Mouse (Mus musculus) embryonic facial prominence, embryonic 11.5 days (tissue): ENCODE data around the gene Cacna1d. TPM values are rescaled to one million over a fixed set of nuclear protein-coding genes. Genes with fewer than 3 reads are reported as not detected.

Experiments used
- ATAC-seq: fragments of 200-750 bp; cut with Nextera tagmentation; replicated peaks from 2 replicates; pipeline ENCODE4 v1.8.0; 2017; ENCODE audit warnings: low read depth; ENCODE audit not compliant: insufficient number of reproducible peaks, low FRiP score, low TSS enrichment
- DNase-seq: peaks from one replicate; pipeline ENCODE4 v3.0.0-alpha.2; 2015; ENCODE audit warnings: low spot score
- H3K27ac ChIP-seq: fragments of 300-500 bp; sonication (generic); replicated peaks from 2 replicates; pipeline ENCODE4 v1.5.1; 2014; ENCODE audit warnings: mild to moderate bottlenecking, low read depth, low read length, control low read depth
- H3K27me3 ChIP-seq: fragments of 300-500 bp; sonication (generic); 2 replicates; pipeline ENCODE4 v1.6.1; 2014; ENCODE audit warnings: mild to moderate bottlenecking, low read length, moderate library complexity, mixed read lengths; ENCODE audit not compliant: control insufficient read depth, insufficient read depth
- H3K36me3 ChIP-seq: fragments of 300-500 bp; sonication (generic); replicated peaks from 2 replicates; pipeline ENCODE4 v1.6.1; 2014; ENCODE audit warnings: low read depth, mild to moderate bottlenecking, low read length, moderate library complexity, mixed read lengths; ENCODE audit not compliant: control insufficient read depth, insufficient read depth
- H3K4me1 ChIP-seq: fragments of 300-500 bp; sonication (generic); 2 replicates; pipeline ENCODE4 v1.6.1; 2014; ENCODE audit warnings: low read length, mixed read lengths; ENCODE audit not compliant: control insufficient read depth, insufficient read depth
- H3K4me2 ChIP-seq: fragments of 300-500 bp; sonication (generic); 2 replicates; pipeline ENCODE4 v1.6.1; 2014; ENCODE audit warnings: low read depth, mild to moderate bottlenecking, control low read depth, low read length, moderate library complexity
- H3K4me3 ChIP-seq: fragments of 300-500 bp; sonication (generic); 2 replicates; pipeline ENCODE4 v1.5.1; 2014; ENCODE audit warnings: low read depth, low read length, control low read depth
- H3K9ac ChIP-seq: fragments of 300-500 bp; sonication (generic); replicated peaks from 2 replicates; pipeline ENCODE4 v1.6.1; 2014; ENCODE audit warnings: mild to moderate bottlenecking, control low read depth, low read length
- H3K9me3 ChIP-seq: fragments of 300-500 bp; sonication (generic); replicated peaks from 2 replicates; pipeline ENCODE4 v1.6.1; 2016; ENCODE audit warnings: mild to moderate bottlenecking, low read length, inconsistent platforms, mixed read lengths; ENCODE audit not compliant: control insufficient read depth
- WGBS: fragments of 180-500 bp; shearing (Covaris S2); extraction: QIAGEN DNeasy Blood & Tissue Kit; methylation state at CpG from one replicate; pipeline ENCODE4 v1.1.7; 2014; 5-methylcytosine and 5-hydroxymethylcytosine counted together
- polyA plus RNA-seq: library from polyadenylated mRNA; unstranded; fragments of >200 nt; fragmentation: Nextera tagmentation; extraction: Ambion mirVana; gene quantifications from 2 replicates; pipeline ENCODE4 v1.2.1, GENCODE M21; 2014

Gene Cacna1d
- polyA plus RNA-seq, 1 experiment from 2014 or later, result 0.88 TPM

GRCm38 (mm10) chr14:30249591-30249990 lies 241.7 kb downstream of the Cacna1d start:
- ATAC-seq, result no peak
- Histone ChIP-seq H3K9ac (no peak overlapping the region), H3K9me3 (no peaks in the 10 kb centered on the region), H3K4me3 (no peak overlapping the region), H3K27me3 (no peaks in the 10 kb centered on the region), H3K4me2 (no peak overlapping the region), H3K4me1 (no peaks in the 10 kb centered on the region), H3K27ac (no peak overlapping the region), H3K36me3 (no peaks in the 10 kb centered on the region)
- WGBS, result 80% methylated on average over 4 of the region's 4 CpGs
- DNase-seq, result no peak

GRCm38 (mm10) chr14:30248811-30249210 lies 242.4 kb downstream of the Cacna1d start:
- whole genome bisulfite sequencing, result 68% methylated on average over 4 of the region's 4 CpGs
- ATAC-seq (no peak), DNase-seq (no peak)
- no peaks in the 10 kb centered on the region for H3K9me3 ChIP-seq
- no peak overlapping the region for H3K4me3 ChIP-seq
- no peak overlapping the region for H3K4me2 ChIP-seq
- no peaks in the 10 kb centered on the region for H3K4me1 ChIP-seq
- H3K36me3 ChIP-seq, result no peaks in the 10 kb centered on the region
- H3K27ac ChIP-seq, result no peak overlapping the region
- H3K27me3 ChIP-seq, result no peaks in the 10 kb centered on the region
- no peak overlapping the region for H3K9ac ChIP-seq

GRCm38 (mm10) chr14:30248121-30248520 lies 243.1 kb downstream of the Cacna1d start:
- Histone ChIP-seq H3K4me2 (no peak overlapping the region), H3K4me3 (no peak overlapping the region), H3K9me3 (no peaks in the 10 kb centered on the region), H3K27ac (no peak overlapping the region), H3K4me1 (no peaks in the 10 kb centered on the region), H3K27me3 (no peaks in the 10 kb centered on the region), H3K36me3 (no peaks in the 10 kb centered on the region), H3K9ac (no peak overlapping the region)
- ATAC-seq, result no peak
- WGBS, result 66% methylated on average over 8 of the region's 8 CpGs
- no peak for DNase-seq

- DNase-seq (no peak), ATAC-seq (no peak)
- no peak overlapping the region for H3K4me2 ChIP-seq
- 85% methylated on average over 4 of the region's 4 CpGs for WGBS
- H3K36me3 ChIP-seq, result no peaks in the 10 kb centered on the region
- no peaks in the 10 kb centered on the region for H3K27me3 ChIP-seq
- no peak overlapping the region for H3K4me3 ChIP-seq
- H3K9me3 ChIP-seq, result no peaks in the 10 kb centered on the region
- no peak overlapping the region for H3K9ac ChIP-seq
- H3K27ac ChIP-seq, result no peak overlapping the region
- no peaks in the 10 kb centered on the region for H3K4me1 ChIP-seq
Observed at GRCm38 (mm10) chr14:30247606-30248005, 243.6 kb downstream of the Cacna1d start.

- H3K27ac ChIP-seq, result no peak overlapping the region
- no peak for DNase-seq
- no peak overlapping the region for H3K4me3 ChIP-seq
- 84% methylated on average over 5 of the region's 5 CpGs for WGBS
- H3K9me3 ChIP-seq, result no peaks in the 10 kb centered on the region
- no peaks in the 10 kb centered on the region for H3K36me3 ChIP-seq
- ATAC-seq, result no peak
- H3K9ac ChIP-seq, result no peak overlapping the region
- H3K4me1 ChIP-seq, result no peaks in the 10 kb centered on the region
- no peak overlapping the region for H3K4me2 ChIP-seq
- no peaks in the 10 kb centered on the region for H3K27me3 ChIP-seq
Observed at GRCm38 (mm10) chr14:30244776-30245175, 246.5 kb downstream of the Cacna1d start.

- Histone ChIP-seq H3K4me3 (no peak overlapping the region), H3K36me3 (no peaks in the 10 kb centered on the region), H3K27ac (no peak overlapping the region), H3K4me2 (no peak overlapping the region), H3K4me1 (no peaks in the 10 kb centered on the region), H3K9me3 (no peaks in the 10 kb centered on the region; the same call in 1 of the 2 replicates), H3K9ac (no peak overlapping the region), H3K27me3 (no peaks in the 10 kb centered on the region)
- no peak for ATAC-seq
- DNase-seq, result no peak
- WGBS, result 81% methylated on average over 3 of the region's 3 CpGs
Observed at GRCm38 (mm10) chr14:30242818-30243205, 248.4 kb downstream of the Cacna1d start.

- Histone ChIP-seq H3K4me1 (no peaks in the 10 kb centered on the region), H3K9me3 (no peaks in the 10 kb centered on the region; the same call in 1 of the 2 replicates), H3K4me3 (no peak overlapping the region), H3K27me3 (no peaks in the 10 kb centered on the region), H3K36me3 (no peaks in the 10 kb centered on the region), H3K27ac (no peak overlapping the region), H3K4me2 (no peak overlapping the region), H3K9ac (no peak overlapping the region)
- 83% methylated on average over 13 of the region's 13 CpGs for WGBS
- DNase-seq, result no peak
- no peak for ATAC-seq
Observed at GRCm38 (mm10) chr14:30242166-30242817, 249.0 kb downstream of the Cacna1d start.

- H3K9me3 ChIP-seq, result no peaks in the 10 kb centered on the region; the same call in 1 of the 2 replicates
- WGBS, result 84% methylated on average over 7 of the region's 7 CpGs
- no peaks in the 10 kb centered on the region for H3K36me3 ChIP-seq
- DNase-seq, result no peak
- no peak overlapping the region for H3K9ac ChIP-seq
- no peak for ATAC-seq
- no peak overlapping the region for H3K4me3 ChIP-seq
- no peaks in the 10 kb centered on the region for H3K4me1 ChIP-seq
- H3K27me3 ChIP-seq, result no peaks in the 10 kb centered on the region
- no peak overlapping the region for H3K4me2 ChIP-seq
- no peak overlapping the region for H3K27ac ChIP-seq
Observed at GRCm38 (mm10) chr14:30240916-30241515, 250.2 kb downstream of the Cacna1d start.
